11 mouse cellular contexts compared by ENCODE assay signal in the genomic region with DNA sequence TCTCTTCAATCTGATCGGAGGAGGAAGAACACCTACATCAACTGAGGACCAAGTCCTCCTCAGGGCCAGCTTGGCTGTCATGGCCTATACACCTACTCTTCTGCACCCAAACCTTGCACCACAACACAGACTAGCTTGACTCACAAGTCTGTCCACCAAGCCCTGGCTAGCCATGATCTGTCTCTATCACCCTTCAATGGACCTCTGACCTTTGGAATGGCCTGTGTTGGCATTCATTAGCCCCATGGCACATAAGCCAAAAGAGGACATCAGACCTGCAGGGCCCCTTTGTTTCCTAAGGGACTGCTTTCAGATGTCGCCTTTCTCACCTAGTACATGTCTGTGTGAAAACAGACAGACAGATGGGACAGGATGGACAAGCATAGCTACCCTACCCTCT. TPM values are rescaled to one million over a fixed set of nuclear protein-coding genes. Genes with fewer than 3 reads are reported as not detected.
DNase-seq lines count a peak whose midpoint lies in the region; ATAC-seq and TF ChIP-seq lines count a peak whose summit lies in the region.
"Had no signal": no experiment of that assay in that cellular context is flagged by ENCODE, and none has a peak within 500 bp of the region (broad histone marks: within the 10 kb centered on the region; RNA-seq: fewer than 3 reads in every experiment).

No protein-coding gene starts in this region.

- DNase-seq in CD4-positive, CD25-positive, alpha-beta regulatory T cell, adult 2 months (ENCODE audit: low read depth, low spot score) = peak; percentile 22
- no peak for DNase-seq in thymus, adult 2 months
- no peak for DNase-seq in thymus, postnatal 0 days (ENCODE audit: low spot score)
- DNase-seq in cerebellum, adult 9-11 months = no peak
- DNase-seq in gastrocnemius, postnatal 25 days = no peak
- DNase-seq in layer of hippocampus, postnatal 36 days = no peak
- DNase-seq: adrenal gland, postnatal 36 days; lung, adult 2 months; right cerebral cortex, postnatal 4 days had no signal

- no peaks in the 10 kb centered on the region for H3K9me3 ChIP-seq in liver, embryonic 12.5 days (replicated peaks)

- ATAC-seq in CD4-positive, CD25-positive, alpha-beta regulatory T cell, adult 4 months = no peak
- ATAC-seq in liver, embryonic 12.5 days = no peak

- peaks cover 2% of the 10 kb centered on the region for H3K36me3 ChIP-seq in thymus, adult 2 months (ENCODE audit: control insufficient read depth, insufficient read depth, low read length)
- peaks cover 68% of the 10 kb centered on the region for H3K36me3 ChIP-seq in liver, embryonic 12.5 days

- no peak for TF ChIP-seq POLR2A in thymus, adult 2 months (IDR thresholded peaks at IDR 0.05; ENCODE audit: control insufficient read depth, extremely low read depth, insufficient read depth, low read length, poor library complexity)

- H3K9ac ChIP-seq in liver, embryonic 12.5 days = peak overlapping the region; percentile 61

- no peaks in the 10 kb centered on the region for H3K27me3 ChIP-seq in thymus, adult 2 months (ENCODE audit: control insufficient read depth, insufficient read depth, low read length)
- no peaks in the 10 kb centered on the region for H3K27me3 ChIP-seq in liver, embryonic 12.5 days (replicated peaks)

- peak overlapping the region; percentile 56 for H3K4me2 ChIP-seq in liver, embryonic 12.5 days

- TF ChIP-seq CTCF in thymus, adult 2 months (IDR thresholded peaks at IDR 0.05; ENCODE audit: borderline replicate concordance, control insufficient read depth, extremely low read depth, insufficient read depth, low read length, poor library complexity) = no peak

- H3K27ac ChIP-seq in thymus, adult 2 months (ENCODE audit: control insufficient read depth, insufficient read depth, low read length) = peak overlapping the region; percentile 35; the same call in 1 of the 2 replicates
- peak overlapping the region; percentile 79 for H3K27ac ChIP-seq in liver, embryonic 12.5 days

- H3K4me1 ChIP-seq in thymus, adult 2 months (replicated peaks; ENCODE audit: control insufficient read depth, insufficient read depth, low read length) = peaks cover 25% of the 10 kb centered on the region
- H3K4me1 ChIP-seq in liver, embryonic 12.5 days = peaks cover 92% of the 10 kb centered on the region

- H3K4me3 ChIP-seq in thymus, adult 2 months (ENCODE audit: control insufficient read depth, insufficient read depth, low read length) = no peak overlapping the region
- H3K4me3 ChIP-seq in liver, embryonic 12.5 days = no peak overlapping the region

- 96% methylated on average over 2 of the region's 2 CpGs for WGBS in thymus, adult 2 months
- WGBS in liver, embryonic 12.5 days (ENCODE audit: insufficient replicate concordance) = 92% methylated on average over 2 of the region's 2 CpGs

RNA-seq across cellular contexts. Expression of gene Yjefn3, which starts 18.6 kb away (rescaled TPM):
- 1 to 10 TPM in 1 of 2 experiments, under 1 TPM in 1; 0.91 to 1.6 TPM for polyA plus RNA-seq in CD4-positive, CD25-positive, alpha-beta regulatory T cell, adult 4 months (2017; shearing (Covaris generic))
- polyA plus RNA-seq in thymus, adult 2 months (2012; rRNA removed) = 8.0 and 11.7 TPM in 2 replicates
- polyA plus RNA-seq in thymus, postnatal 0 days (2015; fragmentation: Nextera tagmentation; extraction: Ambion mirVana) = 3.7 and 4.0 TPM in 2 replicates
- polyA plus RNA-seq in liver, embryonic 12.5 days (2016; fragmentation: Nextera tagmentation; extraction: Ambion mirVana) = 0.74 and 0.86 TPM in 2 replicates
- 1 to 10 TPM; 5.6 to 6.9 TPM for total RNA-seq in gastrocnemius, postnatal 25 days (2021)
- 10 to 100 TPM; 32.3 to 36.3 TPM for total RNA-seq in layer of hippocampus, postnatal 36 days (2021)

RNA-seq across cellular contexts. Expression of gene Ndufa13, which starts 18.8 kb away (rescaled TPM):
- polyA plus RNA-seq in CD4-positive, CD25-positive, alpha-beta regulatory T cell, adult 4 months (2017; shearing (Covaris generic)) = 100 to 1,000 TPM; 184 to 253 TPM
- polyA plus RNA-seq in thymus, adult 2 months (2012; rRNA removed) = 120 and 150 TPM in 2 replicates
- 228 and 241 TPM in 2 replicates for polyA plus RNA-seq in thymus, postnatal 0 days (2015; fragmentation: Nextera tagmentation; extraction: Ambion mirVana)
- 121 and 122 TPM in 2 replicates for polyA plus RNA-seq in liver, embryonic 12.5 days (2016; fragmentation: Nextera tagmentation; extraction: Ambion mirVana)
- 100 to 1,000 TPM; 338 to 343 TPM for total RNA-seq in gastrocnemius, postnatal 25 days (2021)
- total RNA-seq in layer of hippocampus, postnatal 36 days (2021) = 100 to 1,000 TPM; 154 to 159 TPM

RNA-seq across cellular contexts. Expression of gene Tssk6, which starts 19.2 kb away (rescaled TPM):
- polyA plus RNA-seq in CD4-positive, CD25-positive, alpha-beta regulatory T cell, adult 4 months (2017; shearing (Covaris generic)) = under 1 TPM in 1 of 2 experiments, not detected in 1; 0.24 TPM
- polyA plus RNA-seq in thymus, adult 2 months (2012; rRNA removed) = 1.3 and 1.8 TPM in 2 replicates
- polyA plus RNA-seq in thymus, postnatal 0 days (2015; fragmentation: Nextera tagmentation; extraction: Ambion mirVana) = 5.0 and 5.1 TPM in 2 replicates
- 3.8 and 4.5 TPM in 2 replicates for polyA plus RNA-seq in liver, embryonic 12.5 days (2016; fragmentation: Nextera tagmentation; extraction: Ambion mirVana)
- total RNA-seq in gastrocnemius, postnatal 25 days (2021) = not detected
- under 1 TPM in 1 of 2 experiments, not detected in 1; 0.76 TPM for total RNA-seq in layer of hippocampus, postnatal 36 days (2021)

RNA-seq across cellular contexts. Expression of gene Cilp2, which starts 33.7 kb away (rescaled TPM):
- not detected for polyA plus RNA-seq in CD4-positive, CD25-positive, alpha-beta regulatory T cell, adult 4 months (2017; shearing (Covaris generic))
- 0.75 and 2.2 TPM in 2 replicates for polyA plus RNA-seq in thymus, adult 2 months (2012; rRNA removed)
- 0.09 and 0.16 TPM in 2 replicates for polyA plus RNA-seq in thymus, postnatal 0 days (2015; fragmentation: Nextera tagmentation; extraction: Ambion mirVana)
- polyA plus RNA-seq in liver, embryonic 12.5 days (2016; fragmentation: Nextera tagmentation; extraction: Ambion mirVana) = 0.14 and 0.33 TPM in 2 replicates
- total RNA-seq in gastrocnemius, postnatal 25 days (2021) = 10 to 100 TPM in 1 of 2 experiments, 1 to 10 TPM in 1; 4.0 to 13.6 TPM
- total RNA-seq in layer of hippocampus, postnatal 36 days (2021) = under 1 TPM; 0.86 to 0.92 TPM
